In genomic region chr5:113634887-113635610, GRCm38 (mm10) we compare ENCODE assay signal across 11 mouse cellular contexts.
"Had no signal": no experiment of that assay in that cellular context is flagged by ENCODE, and none has a peak within 500 bp of the region (broad histone marks: within the 10 kb centered on the region; RNA-seq: fewer than 3 reads in every experiment).

No protein-coding gene starts in this region.

- DNase-seq: liver; liver, embryonic 13.5 days; liver, postnatal 0 days; midbrain, embryonic 14.5 days; thymus, adult 2 months; thymus, postnatal 25 days had no signal

- H3K27me3 ChIP-seq: liver, embryonic 13.5 days; lung, embryonic 15.5 days; stomach, embryonic 15.5 days had no signal

- H3K9ac ChIP-seq: limb, embryonic 12.5 days; liver, embryonic 13.5 days; liver, postnatal 0 days; lung, embryonic 15.5 days; stomach, embryonic 15.5 days had no signal

- H3K27ac ChIP-seq: liver, embryonic 13.5 days; macrophage; stomach, embryonic 15.5 days had no signal

- H3K36me3 ChIP-seq: limb, embryonic 12.5 days; liver, embryonic 13.5 days; lung, embryonic 15.5 days; stomach, embryonic 15.5 days had no signal

- H3K4me2 ChIP-seq: liver, embryonic 13.5 days; stomach, embryonic 15.5 days had no signal

- H3K4me3 ChIP-seq: left cerebral cortex, adult 2 months; limb, embryonic 12.5 days; liver, embryonic 13.5 days; lung, embryonic 15.5 days; stomach, embryonic 15.5 days had no signal

- H3K9me3 ChIP-seq: limb, embryonic 12.5 days; liver, embryonic 13.5 days; lung, embryonic 15.5 days; stomach, embryonic 15.5 days had no signal
